Mouse (Mus musculus): ENCODE results near the gene Ptgis. TPM values are rescaled to one million over a fixed set of nuclear protein-coding genes. Genes with fewer than 3 reads are reported as not detected.

Ptgis gene
- polyA plus RNA-seq, 1 experiment from 2014 or later, result 9.0 TPM

DNA sequence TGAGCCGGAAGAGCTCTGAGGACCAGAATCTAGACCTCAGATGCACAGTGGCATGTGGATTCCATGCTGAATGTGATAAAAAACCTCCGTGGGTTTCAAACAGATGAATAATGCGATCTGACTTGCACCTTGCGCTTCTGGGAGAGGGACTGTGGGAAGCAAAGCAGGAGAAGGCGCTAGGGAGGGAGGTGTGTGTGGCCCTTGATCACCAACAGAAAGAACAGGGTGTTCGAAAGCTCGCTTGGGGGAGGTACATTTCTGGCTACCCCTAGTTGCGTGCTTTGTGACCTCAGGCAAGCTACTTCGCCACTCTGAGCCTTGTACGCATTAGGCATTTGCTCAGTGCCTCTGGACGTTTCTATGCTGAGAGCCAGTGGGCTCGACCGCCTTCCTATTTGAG lies 54.4 kb downstream of the Ptgis start:
- H3K4me2 ChIP-seq, result no peak overlapping the region
- H3K9ac ChIP-seq, result no peak overlapping the region
- H3K4me3 ChIP-seq, result no peak overlapping the region
- no peaks in the 10 kb centered on the region for H3K9me3 ChIP-seq
- 43% methylated on average over 13 of the region's 13 CpGs for WGBS
- H3K36me3 ChIP-seq, result peaks cover 6% of the 10 kb centered on the region; the same call in 1 of the 2 replicates
- no peak for ATAC-seq (ENCODE audit: insufficient number of reproducible peaks, insufficient read depth, low FRiP score, low TSS enrichment, low read depth)
- H3K4me1 ChIP-seq, result peaks cover 28% of the 10 kb centered on the region
- no peak overlapping the region for H3K27ac ChIP-seq
- peaks cover 56% of the 10 kb centered on the region for H3K27me3 ChIP-seq

DNA sequence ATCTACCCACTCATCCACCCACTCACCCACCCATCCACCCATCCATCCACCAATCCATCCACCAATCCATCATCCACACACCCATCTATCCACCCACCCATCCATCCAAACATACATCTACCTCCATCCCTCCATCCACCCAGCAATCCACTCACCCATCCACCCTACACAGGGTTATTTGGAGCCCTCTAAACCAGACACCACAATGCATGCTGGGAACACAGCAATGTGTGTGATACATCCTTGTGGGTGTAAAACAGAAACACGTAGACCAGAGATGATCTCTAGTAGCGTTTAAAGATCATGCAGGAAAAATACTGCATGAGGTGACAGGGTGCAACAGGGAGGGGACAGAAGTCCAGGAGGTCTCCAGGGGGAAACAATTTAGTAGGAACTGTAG lies 55.0 kb downstream of the Ptgis start:
- H3K4me2 ChIP-seq, result no peak overlapping the region
- H3K9ac ChIP-seq, result no peak overlapping the region
- peaks cover 50% of the 10 kb centered on the region for H3K27me3 ChIP-seq
- no peak overlapping the region for H3K27ac ChIP-seq
- no peak overlapping the region for H3K4me3 ChIP-seq
- no peaks in the 10 kb centered on the region for H3K9me3 ChIP-seq
- H3K36me3 ChIP-seq, result peaks cover 7% of the 10 kb centered on the region; the same call in 1 of the 2 replicates
- ATAC-seq (ENCODE audit: insufficient number of reproducible peaks, insufficient read depth, low FRiP score, low TSS enrichment, low read depth), result no peak
- 89% methylated on average over 2 of the region's 2 CpGs for WGBS
- H3K4me1 ChIP-seq, result peaks cover 23% of the 10 kb centered on the region

DNA sequence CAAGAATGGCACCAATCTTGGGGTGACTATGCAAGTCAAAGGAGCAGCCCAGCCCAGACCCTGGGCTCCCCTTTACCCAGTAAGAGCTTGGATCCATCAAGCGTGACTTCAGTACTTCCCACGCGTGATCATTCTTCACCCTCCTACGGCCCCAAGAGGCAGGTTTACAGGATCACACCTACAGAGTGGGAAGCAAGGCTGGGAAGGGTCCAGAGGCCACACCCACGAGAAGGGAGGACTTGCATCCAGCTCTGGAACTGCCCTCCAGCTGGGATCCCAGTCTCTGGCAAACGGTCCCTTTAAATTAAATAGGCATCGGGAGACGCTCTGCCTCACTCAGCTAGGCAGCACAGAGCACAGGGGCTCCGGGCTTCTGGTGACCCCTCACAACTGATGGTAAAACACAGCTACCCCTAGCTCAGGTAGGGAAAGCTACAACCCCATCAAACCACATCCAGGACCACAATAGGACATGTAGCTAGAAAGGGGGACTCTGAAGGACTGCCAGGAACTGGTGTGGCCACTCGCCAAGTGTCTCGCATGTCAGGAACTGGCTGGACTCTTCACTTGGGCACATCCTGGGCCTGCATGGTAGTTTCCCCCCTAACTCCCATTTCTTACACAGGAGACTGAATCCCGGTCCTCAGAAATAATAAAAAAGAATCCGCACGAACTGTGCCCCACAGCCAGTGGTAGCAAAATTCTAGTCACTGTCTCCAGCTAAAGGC lies 58.6 kb downstream of the Ptgis start:
- Histone ChIP-seq H3K9me3 (no peaks in the 10 kb centered on the region), H3K27me3 (peaks cover 18% of the 10 kb centered on the region), H3K27ac (no peak overlapping the region), H3K4me1 (peaks cover 3% of the 10 kb centered on the region; the same call in 1 of the 2 replicates), H3K4me2 (no peak overlapping the region), H3K9ac (no peak overlapping the region), H3K4me3 (no peak overlapping the region), H3K36me3 (peaks cover 9% of the 10 kb centered on the region; the same call in 1 of the 2 replicates)
- no peak for ATAC-seq (ENCODE audit: insufficient number of reproducible peaks, insufficient read depth, low FRiP score, low TSS enrichment, low read depth)
- WGBS, result 81% methylated on average over 14 of the region's 14 CpGs

DNA sequence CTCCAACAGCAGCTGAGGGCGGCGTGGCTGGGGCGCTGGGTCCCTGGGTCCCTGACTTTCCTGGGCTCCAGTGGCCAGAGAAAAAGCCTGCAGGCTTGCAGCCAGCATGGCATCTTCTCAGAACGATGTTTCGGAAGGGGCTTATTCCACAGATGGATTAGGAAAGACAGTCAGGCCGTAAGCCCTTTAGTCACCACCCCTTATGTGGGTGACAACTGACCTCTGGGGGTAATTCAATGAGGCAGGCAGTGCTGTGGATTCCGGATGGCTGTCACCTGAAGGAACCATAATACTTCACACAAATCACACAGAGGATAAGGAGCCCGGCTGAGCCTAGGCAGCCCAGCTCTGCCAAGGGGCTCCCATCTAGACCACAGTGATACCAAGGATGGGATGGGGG lies 59.3 kb downstream of the Ptgis start:
- 72% methylated on average over 8 of the region's 8 CpGs for WGBS
- H3K4me3 ChIP-seq, result no peak overlapping the region
- no peak for ATAC-seq (ENCODE audit: insufficient number of reproducible peaks, insufficient read depth, low FRiP score, low TSS enrichment, low read depth)

DNA sequence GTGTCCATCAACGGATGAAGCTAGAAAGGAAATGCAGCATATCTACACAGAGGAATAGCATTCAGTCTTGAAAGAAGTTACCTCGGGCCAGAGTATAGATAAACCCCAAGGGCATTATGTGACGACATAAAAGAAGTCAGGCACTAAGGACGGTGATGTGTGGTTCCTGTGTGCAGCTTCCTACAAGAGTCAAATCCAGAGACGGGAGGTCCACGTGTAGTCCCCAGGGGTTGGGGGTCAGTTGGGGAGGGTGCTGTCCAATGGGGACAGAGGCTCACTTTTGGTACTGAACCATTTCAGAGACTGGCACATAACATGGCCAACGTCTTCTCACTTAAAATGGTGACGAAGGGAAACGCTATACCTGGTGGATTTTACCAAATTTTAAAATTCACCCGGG lies 61.1 kb downstream of the Ptgis start:
- H3K4me3 ChIP-seq, result no peak overlapping the region
- H3K9me3 ChIP-seq, result no peaks in the 10 kb centered on the region
- no peaks in the 10 kb centered on the region for H3K4me1 ChIP-seq
- H3K36me3 ChIP-seq, result peaks cover 9% of the 10 kb centered on the region; the same call in 1 of the 2 replicates
- no peak overlapping the region for H3K27ac ChIP-seq
- no peak overlapping the region for H3K4me2 ChIP-seq
- 85% methylated on average over 10 of the region's 10 CpGs for WGBS
- no peak overlapping the region for H3K9ac ChIP-seq
- no peaks in the 10 kb centered on the region for H3K27me3 ChIP-seq
- no peak for ATAC-seq (ENCODE audit: insufficient number of reproducible peaks, insufficient read depth, low FRiP score, low TSS enrichment, low read depth)

More for the DNA sequence above, 59.3 kb downstream of the Ptgis start:
- H3K4me1 ChIP-seq, result peaks cover 3% of the 10 kb centered on the region; the same call in 1 of the 2 replicates
- H3K9ac ChIP-seq, result no peak overlapping the region
- H3K4me2 ChIP-seq, result no peak overlapping the region
- no peak overlapping the region for H3K27ac ChIP-seq
- peaks cover 10% of the 10 kb centered on the region for H3K27me3 ChIP-seq
- H3K36me3 ChIP-seq, result peaks cover 9% of the 10 kb centered on the region; the same call in 1 of the 2 replicates
- no peaks in the 10 kb centered on the region for H3K9me3 ChIP-seq

DNA sequence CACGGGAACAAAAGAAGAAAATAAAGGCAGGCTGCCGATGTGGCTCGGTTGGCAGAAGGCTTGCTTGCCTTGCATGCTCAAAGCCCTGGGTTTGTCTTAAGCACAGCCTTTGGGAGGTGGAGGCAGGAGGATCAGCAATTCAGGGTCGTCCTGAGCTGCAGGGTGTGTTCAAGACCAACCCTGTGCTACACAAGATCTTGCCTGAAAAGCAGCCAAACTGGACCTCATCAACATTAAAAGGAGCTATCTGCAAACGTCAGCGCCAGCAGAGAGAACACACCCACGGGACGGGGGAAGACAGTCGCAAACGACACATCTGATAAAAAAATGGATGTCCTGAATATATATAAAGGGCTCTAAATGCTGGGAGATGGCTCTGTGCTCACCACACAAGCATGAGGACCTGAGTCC lies 63.2 kb downstream of the Ptgis start:
- H3K9ac ChIP-seq, result no peak overlapping the region
- no peak overlapping the region for H3K4me3 ChIP-seq
- no peaks in the 10 kb centered on the region for H3K9me3 ChIP-seq
- H3K4me1 ChIP-seq, result no peaks in the 10 kb centered on the region
- H3K27me3 ChIP-seq, result no peaks in the 10 kb centered on the region
- H3K36me3 ChIP-seq, result 0 out of 2 replicates have a peak, but pooled peaks cover 8% of the 10 kb centered on the region
- ATAC-seq (ENCODE audit: insufficient number of reproducible peaks, insufficient read depth, low FRiP score, low TSS enrichment, low read depth), result no peak
- WGBS, result 76% methylated on average over 10 of the region's 10 CpGs
- H3K4me2 ChIP-seq, result no peak overlapping the region
- H3K27ac ChIP-seq, result no peak overlapping the region

DNA sequence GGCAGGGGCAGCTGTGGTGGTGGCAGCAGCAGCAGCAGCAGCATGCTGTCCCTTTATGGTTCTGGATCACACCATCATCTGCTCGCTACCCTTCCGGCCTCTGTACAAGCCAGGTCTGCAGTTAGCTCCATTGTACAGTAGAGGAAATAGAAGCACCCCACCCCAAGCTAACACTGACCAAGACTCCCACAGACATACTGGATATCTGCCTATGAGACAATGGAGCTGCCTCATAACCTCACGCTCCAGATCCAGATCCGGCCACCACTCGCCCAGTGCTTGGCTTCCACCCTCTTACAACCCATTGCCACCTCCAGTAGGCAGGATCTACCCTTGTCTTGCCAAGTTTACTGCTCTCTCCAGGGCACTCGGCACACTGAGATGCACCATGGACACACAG lies 65.1 kb downstream of the Ptgis start:
- H3K4me1 ChIP-seq, result no peaks in the 10 kb centered on the region
- no peaks in the 10 kb centered on the region for H3K9me3 ChIP-seq
- no peak overlapping the region for H3K4me2 ChIP-seq
- 92% methylated on average over 6 of the region's 6 CpGs for WGBS
- no peak overlapping the region for H3K9ac ChIP-seq
- 0 out of 2 replicates have a peak, but pooled peaks cover 6% of the 10 kb centered on the region for H3K36me3 ChIP-seq
- no peak overlapping the region for H3K4me3 ChIP-seq
- H3K27me3 ChIP-seq, result no peaks in the 10 kb centered on the region
- H3K27ac ChIP-seq, result no peak overlapping the region
- ATAC-seq (ENCODE audit: insufficient number of reproducible peaks, insufficient read depth, low FRiP score, low TSS enrichment, low read depth), result no peak

DNA sequence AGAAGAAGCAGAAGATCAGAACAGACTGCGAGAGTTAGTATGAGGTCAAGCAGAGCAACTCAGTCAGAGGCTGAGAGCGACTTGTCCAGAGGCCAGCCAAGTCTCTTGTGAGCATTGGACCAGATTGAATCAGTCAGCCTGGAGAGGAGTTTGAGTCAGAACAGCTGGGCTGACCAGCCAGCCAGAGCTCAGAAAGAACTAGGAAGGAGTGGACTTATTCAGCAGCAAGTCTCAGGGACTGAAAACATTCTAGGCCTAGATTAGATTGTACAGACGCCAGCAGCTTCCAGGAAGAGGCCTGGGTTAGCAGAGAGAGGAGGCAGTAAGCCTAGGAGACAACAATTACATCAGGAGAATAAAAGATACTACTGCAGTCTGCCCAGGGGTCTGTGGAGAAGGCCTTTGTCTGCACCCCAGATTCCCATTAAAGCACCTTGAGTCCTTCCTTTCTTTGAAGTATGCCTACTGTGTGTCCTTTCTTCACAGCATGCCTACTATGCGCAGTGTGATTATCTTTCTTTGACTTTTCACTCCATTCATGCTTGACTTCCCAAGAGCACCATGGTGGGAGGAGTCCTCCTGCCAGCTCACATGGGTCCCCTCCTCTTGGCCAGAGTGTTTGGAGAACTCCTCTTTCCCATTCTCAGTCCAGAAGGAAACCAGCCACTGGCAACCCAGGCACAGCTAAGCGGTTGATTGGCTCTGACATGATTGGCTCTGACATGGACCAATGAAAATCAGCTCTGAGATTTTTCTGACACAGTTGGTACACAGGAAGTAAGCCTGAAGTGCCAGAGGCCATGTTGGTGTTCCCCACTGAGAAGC lies 67.1 kb downstream of the Ptgis start:
- 79% methylated on average over 5 of the region's 5 CpGs for WGBS
- H3K27ac ChIP-seq, result no peak overlapping the region
- no peaks in the 10 kb centered on the region for H3K27me3 ChIP-seq
- H3K9ac ChIP-seq, result no peak overlapping the region
- ATAC-seq (ENCODE audit: insufficient number of reproducible peaks, insufficient read depth, low FRiP score, low TSS enrichment, low read depth), result no peak
- H3K4me2 ChIP-seq, result no peak overlapping the region
- H3K4me1 ChIP-seq, result peaks cover under 1% of the 10 kb centered on the region
- 0 out of 2 replicates have a peak, but pooled peaks cover 5% of the 10 kb centered on the region for H3K36me3 ChIP-seq
- H3K9me3 ChIP-seq, result no peaks in the 10 kb centered on the region
- H3K4me3 ChIP-seq, result no peak overlapping the region

DNA sequence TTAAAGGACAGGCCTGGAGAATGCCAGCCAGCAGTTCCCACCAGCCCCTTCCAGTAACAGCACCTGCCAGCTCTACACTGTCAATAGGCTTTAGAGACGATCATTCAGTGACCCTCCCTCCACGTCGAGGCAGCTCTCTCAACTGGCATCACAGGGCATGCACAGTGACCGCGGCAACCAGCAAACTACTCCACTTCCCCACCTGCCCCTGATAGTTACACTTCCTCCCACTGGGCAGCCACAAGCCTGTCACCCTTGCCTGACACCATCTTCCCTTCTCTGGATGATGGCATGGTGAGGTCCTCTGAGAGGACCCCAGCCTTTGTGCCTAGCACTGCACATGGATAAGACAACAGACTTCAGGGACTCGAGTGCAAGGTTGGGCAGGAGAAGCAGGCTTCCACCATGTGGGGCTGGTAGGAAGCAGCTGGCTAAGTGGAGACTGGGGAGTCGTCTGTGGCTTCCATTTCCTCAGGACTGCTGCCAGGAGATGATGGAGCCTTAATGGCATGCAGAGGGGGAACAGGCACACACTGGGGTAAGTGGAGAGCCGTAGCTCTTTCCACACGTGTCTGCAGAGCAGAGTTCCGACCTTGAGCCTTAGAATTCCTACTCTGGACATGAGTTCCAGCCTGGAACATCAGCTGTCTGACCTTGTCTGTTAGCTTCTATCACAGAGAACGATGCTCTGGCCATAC lies 72.7 kb downstream of the Ptgis start:
- Histone ChIP-seq H3K36me3 (no peaks in the 10 kb centered on the region), H3K27ac (0 out of 2 replicates have a peak overlapping the region, but pooled peaks have one; percentile 7), H3K4me1 (peaks cover 19% of the 10 kb centered on the region), H3K4me2 (no peak overlapping the region), H3K9me3 (no peaks in the 10 kb centered on the region), H3K9ac (peak overlapping the region; percentile 49; the same call in 1 of the 2 replicates), H3K27me3 (no peaks in the 10 kb centered on the region), H3K4me3 (no peak overlapping the region)
- no peak for ATAC-seq (ENCODE audit: insufficient number of reproducible peaks, insufficient read depth, low FRiP score, low TSS enrichment, low read depth)
- 56% methylated on average over 11 of the region's 11 CpGs for WGBS

DNA sequence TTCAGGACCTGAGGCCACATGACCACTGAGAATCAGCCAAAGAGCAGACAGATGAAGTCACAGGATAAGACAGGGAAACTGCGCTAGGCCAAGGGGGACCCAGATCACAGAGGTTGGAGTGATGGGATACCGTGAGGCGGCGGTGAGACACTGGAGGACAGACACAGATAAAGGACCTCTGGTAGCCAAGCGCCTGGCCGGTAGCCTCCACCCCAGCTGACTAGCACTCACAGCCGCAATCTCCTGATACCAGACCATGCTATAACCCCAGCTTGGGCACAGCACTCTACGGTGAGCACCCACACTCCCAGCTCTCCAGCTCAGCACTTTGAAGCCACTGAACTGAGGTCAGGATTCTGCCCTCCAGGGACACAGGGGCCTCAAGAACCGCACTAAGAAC lies 76.8 kb downstream of the Ptgis start:
- Histone ChIP-seq H3K9ac (no peak overlapping the region), H3K4me3 (no peak overlapping the region), H3K9me3 (no peaks in the 10 kb centered on the region), H3K4me2 (no peak overlapping the region), H3K27ac (no peak overlapping the region), H3K36me3 (no peaks in the 10 kb centered on the region), H3K4me1 (peaks cover 24% of the 10 kb centered on the region), H3K27me3 (no peaks in the 10 kb centered on the region)
- no peak for ATAC-seq (ENCODE audit: insufficient number of reproducible peaks, insufficient read depth, low FRiP score, low TSS enrichment, low read depth)
- 87% methylated on average over 9 of the region's 9 CpGs for WGBS

DNA sequence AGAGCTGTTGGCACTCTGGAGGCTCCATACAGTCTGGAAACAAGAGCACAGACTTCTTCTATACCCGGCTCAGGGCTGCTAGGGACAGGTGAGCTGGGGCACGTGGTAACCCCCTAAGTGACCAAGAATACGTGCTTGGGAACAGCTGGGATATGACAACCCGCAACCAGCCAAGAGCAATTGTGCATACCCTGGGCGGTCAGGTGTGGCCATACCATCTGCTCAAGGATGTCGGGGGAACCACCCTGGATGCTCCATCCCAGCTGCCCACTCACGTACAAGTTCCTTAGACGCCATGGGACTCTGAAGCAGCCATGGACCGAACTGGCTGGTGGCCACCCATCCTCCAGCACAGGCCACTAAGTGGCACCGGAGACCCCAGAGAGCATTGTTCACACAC lies 77.3 kb downstream of the Ptgis start:
- WGBS, result 87% methylated on average over 10 of the region's 10 CpGs
- H3K4me1 ChIP-seq, result peaks cover 22% of the 10 kb centered on the region
- no peaks in the 10 kb centered on the region for H3K36me3 ChIP-seq
- H3K27ac ChIP-seq, result peak overlapping the region; percentile 69
- ATAC-seq (ENCODE audit: insufficient number of reproducible peaks, insufficient read depth, low FRiP score, low TSS enrichment, low read depth), result 0 out of 2 replicates have a peak, but pooled peaks have one; percentile 17
- no peak overlapping the region for H3K4me2 ChIP-seq
- no peak overlapping the region for H3K9ac ChIP-seq
- no peaks in the 10 kb centered on the region for H3K27me3 ChIP-seq
- H3K9me3 ChIP-seq, result no peaks in the 10 kb centered on the region
- no peak overlapping the region for H3K4me3 ChIP-seq
